Mouse (Mus musculus) right cerebral cortex, postnatal 25 days (tissue): ENCODE data around the gene Zfand3.
A peak's percentile ranks its signal among the peaks of the same experiment; 100 is the strongest.

ENCODE experiments used
- DNase-seq: peaks from one replicate; pipeline ENCODE4 v3.0.0; 2022

Zfand3 gene

GRCm38 (mm10) chr17:29998566-29999295, 5.8 kb upstream of the Zfand3 start:
- DNase-seq: no peak

GRCm38 (mm10) chr17:30005103-30005443, 540 bp downstream of the Zfand3 start:
- no peak for DNase-seq

GRCm38 (mm10) chr17:30005451-30005941, 963 bp downstream of the Zfand3 start:
- DNase-seq: no peak

GRCm38 (mm10) chr17:30006877-30007276, 2.3 kb downstream of the Zfand3 start:
- no peak for DNase-seq

- no peak for DNase-seq
These were observed 3.4 kb downstream of the Zfand3 start for GRCm38 (mm10) chr17:30007883-30008282.

- no peak for DNase-seq
These were observed 3.9 kb downstream of the Zfand3 start for GRCm38 (mm10) chr17:30008392-30008791.

GRCm38 (mm10) chr17:30014660-30015059, 10.1 kb downstream of the Zfand3 start:
- no peak for DNase-seq

- no peak for DNase-seq
These were observed 14.5 kb downstream of the Zfand3 start for GRCm38 (mm10) chr17:30018927-30019610.

- DNase-seq: no peak
These were observed 15.4 kb downstream of the Zfand3 start for GRCm38 (mm10) chr17:30019942-30020341.

- DNase-seq: peak; percentile 32
These were observed 20.1 kb downstream of the Zfand3 start for GRCm38 (mm10) chr17:30024651-30025050.

- DNase-seq: no peak
These were observed 22.1 kb downstream of the Zfand3 start for GRCm38 (mm10) chr17:30026617-30027016.

GRCm38 (mm10) chr17:30027343-30028029, 23.0 kb downstream of the Zfand3 start:
- DNase-seq: no peak

GRCm38 (mm10) chr17:30029633-30030226, 25.2 kb downstream of the Zfand3 start:
- DNase-seq: no peak

- no peak for DNase-seq
These were observed 28.3 kb downstream of the Zfand3 start for GRCm38 (mm10) chr17:30032796-30033195.

- DNase-seq: no peak
These were observed 29.5 kb downstream of the Zfand3 start for GRCm38 (mm10) chr17:30033991-30034390.

GRCm38 (mm10) chr17:30035216-30036005, 30.9 kb downstream of the Zfand3 start:
- no peak for DNase-seq

GRCm38 (mm10) chr17:30043163-30043822, 38.8 kb downstream of the Zfand3 start:
- DNase-seq: no peak

- no peak for DNase-seq
These were observed 40.6 kb downstream of the Zfand3 start for GRCm38 (mm10) chr17:30045181-30045580.

- no peak for DNase-seq
These were observed 42.1 kb downstream of the Zfand3 start for GRCm38 (mm10) chr17:30046654-30047053.

- no peak for DNase-seq
These were observed 47.2 kb downstream of the Zfand3 start for GRCm38 (mm10) chr17:30051523-30052346.

- no peak for DNase-seq
These were observed 47.8 kb downstream of the Zfand3 start for GRCm38 (mm10) chr17:30052347-30052742.
